Mouse (Mus musculus): ENCODE data around the gene Ikzf5. TPM values are rescaled to one million over a fixed set of nuclear protein-coding genes. Genes with fewer than 3 reads are reported as not detected.

Ikzf5 gene
- polyA plus RNA-seq, 2 experiments = 9.5 to 14.3 TPM

DNA sequence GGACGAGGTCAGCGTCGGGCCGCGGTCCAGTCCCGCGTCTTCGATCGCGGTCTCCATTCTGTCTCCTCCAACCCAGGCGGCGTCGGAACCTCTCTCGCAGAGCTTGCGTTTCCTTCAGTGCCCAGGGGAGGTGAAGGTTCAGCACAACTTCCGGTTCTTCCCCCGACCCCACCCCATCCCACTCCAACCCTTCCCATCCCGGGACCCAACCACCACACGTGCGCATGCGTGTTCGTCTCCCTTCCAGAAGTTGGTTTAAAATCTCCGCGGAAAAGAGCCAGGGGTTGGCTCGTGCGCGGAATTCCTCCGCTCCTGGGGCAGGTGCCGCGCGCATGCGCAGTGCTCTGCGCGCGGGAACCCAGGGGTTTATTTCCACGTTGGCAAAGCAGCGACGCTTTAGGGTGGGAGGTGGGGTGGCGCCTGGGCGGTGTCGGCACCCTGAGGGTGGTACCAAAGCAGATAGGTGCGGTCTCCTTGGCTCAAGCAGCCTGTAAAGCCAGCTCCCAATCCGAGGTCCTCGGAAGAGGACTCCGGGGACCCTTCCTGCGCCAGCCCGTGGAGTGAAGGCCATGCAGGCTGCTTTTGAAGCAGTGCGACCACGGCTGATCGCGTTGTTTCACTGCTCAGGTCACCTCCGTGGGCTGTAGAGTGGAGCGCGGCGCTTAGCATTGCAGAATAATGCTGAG lies 47.6 kb downstream of the Ikzf5 start, which contains the start of gene 2310057M21Rik:
Gene 2310057M21Rik (minus strand): TSS at position 145 of the 686 bp plus-strand sequence.
- H3K27me3 ChIP-seq (ENCODE audit: control insufficient read depth, insufficient read depth, low read length) = no peaks in the 10 kb centered on the region

DNA sequence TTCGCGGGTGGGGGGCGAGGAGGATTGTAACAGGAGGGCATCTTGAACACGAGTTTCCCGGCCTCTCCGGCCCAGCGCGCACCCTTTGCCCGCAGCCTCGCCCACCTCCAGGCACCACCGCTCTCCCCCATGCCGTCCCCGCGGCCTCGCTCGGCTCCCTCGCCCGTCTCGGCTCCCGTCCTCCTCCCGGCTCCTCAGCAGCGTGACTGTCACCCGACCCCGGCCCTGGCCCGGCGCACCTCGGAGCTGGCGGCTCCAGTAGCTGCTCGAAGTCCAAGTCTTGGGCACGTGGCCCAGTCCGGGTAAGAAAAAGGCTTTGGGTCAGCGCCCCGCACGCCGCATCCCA lies 48.1 kb downstream of the Ikzf5 start:
- WGBS (ENCODE audit: insufficient replicate concordance) = under 1% methylated on average over 35 of the region's 35 CpGs
- DNase-seq (ENCODE audit: low read depth in 3 of 3, low spot score in 3 of 3) = no peak
- peak; percentile 62 for ATAC-seq (ENCODE audit: insufficient read depth)

More for the DNA sequence above, 47.6 kb downstream of the Ikzf5 start, which contains the start of gene 2310057M21Rik:
- TF ChIP-seq CTCF (IDR thresholded peaks at IDR 0.05; ENCODE audit: low read depth) = no peak; the same call in 1 of the 2 replicates
- peaks cover 10% of the 10 kb centered on the region for H3K36me3 ChIP-seq (replicated peaks; ENCODE audit: control insufficient read depth, insufficient read depth, low read depth)
- H3K9ac ChIP-seq (replicated peaks) = peak within 1 kb of the TSS; percentile 91
- ATAC-seq (ENCODE audit: insufficient read depth) (peak; percentile 95), DNase-seq (ENCODE audit: low read depth in 3 of 3, low spot score in 3 of 3) (peak; percentile 84 to 86 (median 86))
- H3K9me3 ChIP-seq (ENCODE audit: control insufficient read depth, low read length) = no peaks in the 10 kb centered on the region
- H3K27ac ChIP-seq = peak within 1 kb of the TSS; percentile 67
- peak within 1 kb of the TSS; percentile 84 for H3K4me2 ChIP-seq (ENCODE audit: low read depth)
- H3K4me3 ChIP-seq (ENCODE audit: insufficient read depth in 1 of 2, low read depth in 2 of 2, low read length in 2 of 2) = peak within 1 kb of the TSS; percentile 74 to 80
- under 1% methylated on average over 55 of the region's 55 CpGs for WGBS (ENCODE audit: insufficient replicate concordance)
- peaks cover 9 to 13% of the 10 kb centered on the region in 2 experiments for H3K4me1 ChIP-seq (replicated peaks; ENCODE audit: control insufficient read depth in 2 of 2, insufficient read depth in 2 of 2, low read length in 1 of 2)

DNA sequence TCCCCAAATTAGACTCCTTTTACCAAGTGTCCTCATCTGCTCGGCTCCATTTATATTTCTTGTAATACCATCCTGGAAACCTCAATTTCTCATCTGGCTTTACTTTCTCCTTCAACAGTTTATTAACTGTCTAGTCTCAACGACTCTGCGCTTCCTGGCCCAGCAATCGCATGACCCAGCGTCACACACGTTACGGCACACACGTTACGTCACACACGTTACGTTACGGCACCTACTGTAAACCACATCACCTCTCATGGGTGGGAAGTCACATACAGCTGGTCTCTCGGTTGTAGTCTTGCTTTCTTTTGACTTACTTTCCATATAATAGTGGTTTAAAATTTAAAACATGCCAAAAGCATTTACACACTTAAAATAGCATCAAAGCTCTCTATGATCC lies 54.2 kb downstream of the Ikzf5 start:
- peaks cover 34% of the 10 kb centered on the region for H3K36me3 ChIP-seq (replicated peaks; ENCODE audit: control insufficient read depth, insufficient read depth, low read depth)
- no peak overlapping the region for H3K4me2 ChIP-seq (ENCODE audit: low read depth)
- no peak overlapping the region for H3K9ac ChIP-seq (replicated peaks)
- H3K4me3 ChIP-seq (ENCODE audit: insufficient read depth in 1 of 2, low read depth in 2 of 2, low read length in 2 of 2) = no peak overlapping the region
- no peaks in the 10 kb centered on the region for H3K27me3 ChIP-seq (ENCODE audit: control insufficient read depth, insufficient read depth, low read length)
- TF ChIP-seq EP300 (IDR thresholded peaks at IDR 0.05; ENCODE audit: low read depth) = no peak
- TF ChIP-seq CTCF (IDR thresholded peaks at IDR 0.05; ENCODE audit: low read depth) = no peak
- peaks cover 0 to 2% of the 10 kb centered on the region in 2 experiments; a peak in 1 of 4 replicates for H3K4me1 ChIP-seq (replicated peaks; ENCODE audit: control insufficient read depth in 2 of 2, insufficient read depth in 2 of 2, low read length in 1 of 2)
- no peaks in the 10 kb centered on the region for H3K9me3 ChIP-seq (ENCODE audit: control insufficient read depth, low read length)
- no peak overlapping the region for H3K27ac ChIP-seq
- WGBS (ENCODE audit: insufficient replicate concordance) = 88% methylated on average over 13 of the region's 13 CpGs
- ATAC-seq (ENCODE audit: insufficient read depth) = no peak
- DNase-seq (ENCODE audit: low read depth in 3 of 3, low spot score in 3 of 3) = no peak

More for the DNA sequence above, 48.1 kb downstream of the Ikzf5 start:
- Histone ChIP-seq H3K27me3 (ENCODE audit: control insufficient read depth, insufficient read depth, low read length) (no peaks in the 10 kb centered on the region), H3K9me3 (ENCODE audit: control insufficient read depth, low read length) (no peaks in the 10 kb centered on the region), H3K9ac (replicated peaks) (peak overlapping the region; percentile 91), H3K4me2 (ENCODE audit: low read depth) (peak overlapping the region; percentile 84), H3K36me3 (replicated peaks; ENCODE audit: control insufficient read depth, insufficient read depth, low read depth) (peaks cover 13% of the 10 kb centered on the region), H3K27ac (peak overlapping the region; percentile 67), H3K4me3 (ENCODE audit: insufficient read depth in 1 of 2, low read depth in 2 of 2, low read length in 2 of 2) (peak overlapping the region; percentile 74 to 80), H3K4me1 (replicated peaks; ENCODE audit: control insufficient read depth in 2 of 2, insufficient read depth in 2 of 2, low read length in 1 of 2) (peaks cover 9 to 13% of the 10 kb centered on the region in 2 experiments)
- no peak for TF ChIP-seq EP300 (IDR thresholded peaks at IDR 0.05; ENCODE audit: low read depth)
- no peak for TF ChIP-seq CTCF (IDR thresholded peaks at IDR 0.05; ENCODE audit: low read depth)

DNA sequence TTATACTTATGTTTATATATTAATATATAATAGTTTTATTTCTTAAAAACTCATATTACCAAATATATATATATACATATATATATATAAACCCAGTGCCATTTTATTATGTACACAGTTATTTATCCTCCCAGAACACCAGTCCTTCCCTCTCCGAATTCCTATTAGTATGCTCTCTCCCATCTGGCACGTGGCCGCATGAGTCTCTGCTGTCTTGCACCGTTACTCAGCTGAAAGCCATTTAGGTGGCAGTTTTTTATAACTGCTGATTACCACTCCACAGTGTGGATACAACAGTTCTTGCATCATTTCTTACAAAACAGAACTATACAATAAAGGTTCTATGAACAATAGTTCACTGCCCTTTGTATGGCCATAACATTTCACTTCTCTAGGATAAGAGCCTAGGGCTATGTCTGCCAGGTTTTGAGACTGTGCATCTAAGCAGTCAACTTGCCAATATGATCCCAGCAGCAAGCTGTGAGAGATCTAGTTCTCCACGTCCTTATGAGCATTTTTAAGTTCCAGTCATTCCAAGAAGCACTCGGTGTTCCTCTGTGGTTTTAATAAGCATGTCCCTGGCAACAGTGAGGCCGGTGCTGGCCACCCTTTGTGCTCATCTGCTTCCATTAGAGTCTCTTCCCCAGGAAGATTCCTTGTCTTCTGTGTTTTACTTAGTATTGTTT lies 64.3 kb downstream of the Ikzf5 start:
- no peaks in the 10 kb centered on the region for H3K4me1 ChIP-seq (replicated peaks; ENCODE audit: control insufficient read depth in 2 of 2, insufficient read depth in 2 of 2, low read length in 1 of 2)
- no peaks in the 10 kb centered on the region for H3K9me3 ChIP-seq (ENCODE audit: control insufficient read depth, low read length)
- DNase-seq (ENCODE audit: low read depth in 3 of 3, low spot score in 3 of 3) (no peak), ATAC-seq (ENCODE audit: insufficient read depth) (no peak)
- H3K36me3 ChIP-seq (replicated peaks; ENCODE audit: control insufficient read depth, insufficient read depth, low read depth) = peaks cover 35% of the 10 kb centered on the region
- H3K4me2 ChIP-seq (ENCODE audit: low read depth) = no peak overlapping the region
- TF ChIP-seq EP300 (IDR thresholded peaks at IDR 0.05; ENCODE audit: low read depth) = no peak
- TF ChIP-seq CTCF (IDR thresholded peaks at IDR 0.05; ENCODE audit: low read depth) = no peak
- WGBS (ENCODE audit: insufficient replicate concordance) = 86% methylated on average over 7 of the region's 7 CpGs
- H3K27me3 ChIP-seq (ENCODE audit: control insufficient read depth, insufficient read depth, low read length) = no peaks in the 10 kb centered on the region
- no peak overlapping the region for H3K27ac ChIP-seq
- no peak overlapping the region for H3K9ac ChIP-seq (replicated peaks)
- no peak overlapping the region for H3K4me3 ChIP-seq (ENCODE audit: insufficient read depth in 1 of 2, low read depth in 2 of 2, low read length in 2 of 2)

Other genes with a start within 250 kb of the Ikzf5 start
- gene 5430419D17Rik, start 236.1 kb downstream of the Ikzf5 start, polyA plus RNA-seq (2012; rRNA removed) = not detected in 2 replicates
- gene 5430419D17Rik, start 236.1 kb downstream of the Ikzf5 start, polyA plus RNA-seq (2014; fragmentation: Nextera tagmentation; extraction: Ambion mirVana) = not detected in 2 replicates
- gene Cuzd1, start 88.2 kb downstream of the Ikzf5 start, polyA plus RNA-seq (2012; rRNA removed) = 0.03 TPM in 1 of 2 replicates, not detected in the other
- not detected in 2 replicates for gene Cuzd1, start 88.2 kb downstream of the Ikzf5 start, polyA plus RNA-seq (2014; fragmentation: Nextera tagmentation; extraction: Ambion mirVana)
- gene Fam24b, start 81.0 kb downstream of the Ikzf5 start, polyA plus RNA-seq (2012; rRNA removed) = 0.37 TPM in 1 of 2 replicates, not detected in the other
- gene Fam24b, start 81.0 kb downstream of the Ikzf5 start, polyA plus RNA-seq (2014; fragmentation: Nextera tagmentation; extraction: Ambion mirVana) = not detected in 2 replicates
- gene Fam24a, start 76.7 kb downstream of the Ikzf5 start, polyA plus RNA-seq (2012; rRNA removed) = not detected in 2 replicates
- not detected in 2 replicates for gene Fam24a, start 76.7 kb downstream of the Ikzf5 start, polyA plus RNA-seq (2014; fragmentation: Nextera tagmentation; extraction: Ambion mirVana)
- 2.8 and 4.6 TPM in 2 replicates for gene 2310057M21Rik, start 47.8 kb downstream of the Ikzf5 start, polyA plus RNA-seq (2012; rRNA removed)
- gene 2310057M21Rik, start 47.8 kb downstream of the Ikzf5 start, polyA plus RNA-seq (2014; fragmentation: Nextera tagmentation; extraction: Ambion mirVana) = 7.7 and 9.2 TPM in 2 replicates
- gene Pstk, start 39.4 kb downstream of the Ikzf5 start, polyA plus RNA-seq (2012; rRNA removed) = 14.5 and 15.9 TPM in 2 replicates
- gene Pstk, start 39.4 kb downstream of the Ikzf5 start, polyA plus RNA-seq (2014; fragmentation: Nextera tagmentation; extraction: Ambion mirVana) = 22.9 and 23.2 TPM in 2 replicates
- gene Acadsb, start 80 bp upstream of the Ikzf5 start, polyA plus RNA-seq (2012; rRNA removed) = 3.2 and 4.5 TPM in 2 replicates
- 30.2 and 33.6 TPM in 2 replicates for gene Acadsb, start 80 bp upstream of the Ikzf5 start, polyA plus RNA-seq (2014; fragmentation: Nextera tagmentation; extraction: Ambion mirVana)
- gene Hmx3, start 132.3 kb upstream of the Ikzf5 start, polyA plus RNA-seq (2012; rRNA removed) = not detected in 2 replicates
- gene Hmx3, start 132.3 kb upstream of the Ikzf5 start, polyA plus RNA-seq (2014; fragmentation: Nextera tagmentation; extraction: Ambion mirVana) = not detected in 2 replicates
- gene Hmx2, start 138.3 kb upstream of the Ikzf5 start, polyA plus RNA-seq (2012; rRNA removed) = not detected in 2 replicates
- not detected in 2 replicates for gene Hmx2, start 138.3 kb upstream of the Ikzf5 start, polyA plus RNA-seq (2014; fragmentation: Nextera tagmentation; extraction: Ambion mirVana)
- 67.4 and 84.4 TPM in 2 replicates for gene Bub3, start 149.7 kb upstream of the Ikzf5 start, polyA plus RNA-seq (2012; rRNA removed)
- 105 and 110 TPM in 2 replicates for gene Bub3, start 149.7 kb upstream of the Ikzf5 start, polyA plus RNA-seq (2014; fragmentation: Nextera tagmentation; extraction: Ambion mirVana)

Data from liver, embryonic 14.5 days (tissue).